Mouse (Mus musculus): ENCODE data around the gene Gm15448. TPM values are rescaled to one million over a fixed set of nuclear protein-coding genes. Genes with fewer than 3 reads are reported as not detected.
"Not testable (repeated sequence)": the region's sequence is repeated elsewhere in the genome, so short reads cannot be mapped to it uniquely, and the experiment has no call there.

Gm15448 gene
- not detected in 2 replicates for polyA plus RNA-seq (2012; rRNA removed)
- not detected in 2 replicates for polyA plus RNA-seq (2014; fragmentation: Nextera tagmentation; extraction: Ambion mirVana)

DNA sequence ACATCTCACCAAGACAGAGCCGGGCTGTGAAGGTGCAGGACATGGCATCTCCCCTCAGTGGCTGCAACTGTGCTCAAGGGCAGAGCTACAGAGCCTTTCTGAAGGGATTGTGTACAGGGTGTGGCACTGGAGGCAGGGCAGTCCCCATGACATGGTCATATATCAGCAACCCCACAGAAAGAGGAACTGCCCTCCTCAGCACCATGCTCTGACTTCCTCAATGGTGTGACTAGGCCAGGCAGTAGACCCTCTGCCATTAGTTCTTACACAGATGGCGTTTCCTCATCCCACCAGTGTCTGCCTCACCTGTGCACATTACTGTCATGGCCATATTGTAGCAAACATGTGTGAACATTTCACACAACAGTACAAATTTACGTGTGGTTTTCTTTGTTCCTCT, at the start of gene Gm15448:
TSS of gene Gm15448 (minus strand) at position 89 of the 400 bp plus-strand sequence.
- H3K4me3 ChIP-seq (replicated peaks; ENCODE audit: low read length); DNase-seq (ENCODE audit: low spot score); H3K9ac ChIP-seq (ENCODE audit: low read depth, low read length, severe bottlenecking); H3K27me3 ChIP-seq (ENCODE audit: control insufficient read depth, insufficient read depth, low read length); H3K27ac ChIP-seq (replicated peaks; ENCODE audit: low read depth, low read length); H3K4me1 ChIP-seq (ENCODE audit: control insufficient read depth, insufficient read depth, low read length); H3K4me2 ChIP-seq (replicated peaks; ENCODE audit: low read depth, low read length, severe bottlenecking); H3K36me3 ChIP-seq (ENCODE audit: control insufficient read depth, insufficient read depth, low read length); H3K9me3 ChIP-seq (ENCODE audit: control insufficient read depth, low read length); ATAC-seq (ENCODE audit: low FRiP score, low read depth): not testable (repeated sequence)
- WGBS = 58% methylated on average over 1 of the region's 3 CpGs

DNA sequence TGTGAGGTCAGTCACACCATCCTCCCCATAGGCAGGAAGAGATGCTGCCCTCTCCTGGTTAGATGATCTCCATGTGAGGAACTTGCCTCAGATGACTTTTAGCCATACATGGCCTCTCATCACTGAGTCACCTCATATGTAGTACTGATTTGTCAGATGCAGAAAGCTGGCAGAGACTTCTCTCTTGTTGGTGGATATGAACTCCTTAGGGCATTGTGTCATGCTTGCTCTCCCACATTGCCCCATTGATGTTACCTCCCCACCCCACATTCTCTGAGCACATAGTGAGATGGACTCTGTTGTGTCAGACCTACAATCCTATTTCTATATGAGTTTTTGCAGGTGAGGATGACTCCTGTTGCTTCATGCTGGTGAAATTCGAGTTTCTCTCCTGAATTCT, 49.5 kb upstream of the Gm15448 start:
- not testable (repeated sequence) for H3K9ac ChIP-seq (ENCODE audit: low read depth, low read length, severe bottlenecking); H3K4me1 ChIP-seq (ENCODE audit: control insufficient read depth, insufficient read depth, low read length); H3K4me3 ChIP-seq (replicated peaks; ENCODE audit: low read length); ATAC-seq (ENCODE audit: low FRiP score, low read depth); H3K4me2 ChIP-seq (replicated peaks; ENCODE audit: low read depth, low read length, severe bottlenecking); H3K9me3 ChIP-seq (ENCODE audit: control insufficient read depth, low read length); H3K27me3 ChIP-seq (ENCODE audit: control insufficient read depth, insufficient read depth, low read length); H3K27ac ChIP-seq (replicated peaks; ENCODE audit: low read depth, low read length); DNase-seq (ENCODE audit: low spot score); H3K36me3 ChIP-seq (ENCODE audit: control insufficient read depth, insufficient read depth, low read length)
- no CpG with 5 or more reads among the region's 1 CpGs for WGBS

GRCm38 (mm10) chr7:3844951-3845350, 19.5 kb upstream of the Gm15448 start, which contains the start of gene Pira2:
Gene Pira2 (minus strand): TSS chr7:3845051.
- not testable (repeated sequence) for H3K27ac ChIP-seq (replicated peaks; ENCODE audit: low read depth, low read length); H3K4me3 ChIP-seq (replicated peaks; ENCODE audit: low read length); H3K27me3 ChIP-seq (ENCODE audit: control insufficient read depth, insufficient read depth, low read length); ATAC-seq (ENCODE audit: low FRiP score, low read depth); DNase-seq (ENCODE audit: low spot score); H3K9ac ChIP-seq (ENCODE audit: low read depth, low read length, severe bottlenecking); H3K36me3 ChIP-seq (ENCODE audit: control insufficient read depth, insufficient read depth, low read length); H3K9me3 ChIP-seq (ENCODE audit: control insufficient read depth, low read length); H3K4me2 ChIP-seq (replicated peaks; ENCODE audit: low read depth, low read length, severe bottlenecking); H3K4me1 ChIP-seq (ENCODE audit: control insufficient read depth, insufficient read depth, low read length)
- WGBS = no CpG with 5 or more reads among the region's 2 CpGs

GRCm38 (mm10) chr7:3837854-3838253, 12.4 kb upstream of the Gm15448 start:
- not testable (repeated sequence) for H3K27me3 ChIP-seq (ENCODE audit: control insufficient read depth, insufficient read depth, low read length); H3K9me3 ChIP-seq (ENCODE audit: control insufficient read depth, low read length); H3K4me1 ChIP-seq (ENCODE audit: control insufficient read depth, insufficient read depth, low read length); H3K9ac ChIP-seq (ENCODE audit: low read depth, low read length, severe bottlenecking); H3K36me3 ChIP-seq (ENCODE audit: control insufficient read depth, insufficient read depth, low read length); H3K4me2 ChIP-seq (replicated peaks; ENCODE audit: low read depth, low read length, severe bottlenecking); H3K27ac ChIP-seq (replicated peaks; ENCODE audit: low read depth, low read length); ATAC-seq (ENCODE audit: low FRiP score, low read depth); H3K4me3 ChIP-seq (replicated peaks; ENCODE audit: low read length); DNase-seq (ENCODE audit: low spot score)
- WGBS = no CpG with 5 or more reads among the region's 1 CpGs

GRCm38 (mm10) chr7:3830633-3831032, 5.1 kb upstream of the Gm15448 start:
- not testable (repeated sequence) for H3K27ac ChIP-seq (replicated peaks; ENCODE audit: low read depth, low read length); DNase-seq (ENCODE audit: low spot score); ATAC-seq (ENCODE audit: low FRiP score, low read depth); H3K36me3 ChIP-seq (ENCODE audit: control insufficient read depth, insufficient read depth, low read length); H3K4me1 ChIP-seq (ENCODE audit: control insufficient read depth, insufficient read depth, low read length); H3K27me3 ChIP-seq (ENCODE audit: control insufficient read depth, insufficient read depth, low read length); H3K9ac ChIP-seq (ENCODE audit: low read depth, low read length, severe bottlenecking); H3K9me3 ChIP-seq (ENCODE audit: control insufficient read depth, low read length); H3K4me3 ChIP-seq (replicated peaks; ENCODE audit: low read length); H3K4me2 ChIP-seq (replicated peaks; ENCODE audit: low read depth, low read length, severe bottlenecking)

DNA sequence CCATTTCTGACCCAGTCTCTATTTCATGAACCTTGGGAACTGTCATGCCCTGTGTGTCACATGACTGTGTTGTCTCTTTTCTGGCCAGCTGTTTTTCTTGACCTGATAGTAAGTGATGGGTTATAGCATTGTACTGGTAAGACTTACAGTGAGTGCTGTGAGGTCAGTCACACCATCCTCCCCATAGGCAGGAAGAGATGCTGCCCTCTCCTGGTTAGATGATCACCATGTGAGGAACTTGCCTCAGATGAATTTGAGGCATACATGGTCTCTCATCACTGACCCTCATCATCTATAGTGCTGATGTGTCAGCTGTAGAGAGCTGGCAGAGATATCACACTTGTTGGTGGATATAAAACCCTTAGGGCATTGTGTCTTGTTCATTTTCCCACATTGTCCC, 13.6 kb downstream of the Gm15448 start:
- H3K27ac ChIP-seq (replicated peaks; ENCODE audit: low read depth, low read length); DNase-seq (ENCODE audit: low spot score); ATAC-seq (ENCODE audit: low FRiP score, low read depth); H3K4me2 ChIP-seq (replicated peaks; ENCODE audit: low read depth, low read length, severe bottlenecking); H3K27me3 ChIP-seq (ENCODE audit: control insufficient read depth, insufficient read depth, low read length); H3K4me3 ChIP-seq (replicated peaks; ENCODE audit: low read length); H3K36me3 ChIP-seq (ENCODE audit: control insufficient read depth, insufficient read depth, low read length); H3K4me1 ChIP-seq (ENCODE audit: control insufficient read depth, insufficient read depth, low read length); H3K9me3 ChIP-seq (ENCODE audit: control insufficient read depth, low read length); H3K9ac ChIP-seq (ENCODE audit: low read depth, low read length, severe bottlenecking): not testable (repeated sequence)

GRCm38 (mm10) chr7:3802935-3803334, 22.6 kb downstream of the Gm15448 start:
- DNase-seq (ENCODE audit: low spot score); H3K4me1 ChIP-seq (ENCODE audit: control insufficient read depth, insufficient read depth, low read length); H3K4me3 ChIP-seq (replicated peaks; ENCODE audit: low read length); H3K4me2 ChIP-seq (replicated peaks; ENCODE audit: low read depth, low read length, severe bottlenecking); H3K27ac ChIP-seq (replicated peaks; ENCODE audit: low read depth, low read length); H3K36me3 ChIP-seq (ENCODE audit: control insufficient read depth, insufficient read depth, low read length); ATAC-seq (ENCODE audit: low FRiP score, low read depth); H3K27me3 ChIP-seq (ENCODE audit: control insufficient read depth, insufficient read depth, low read length); H3K9ac ChIP-seq (ENCODE audit: low read depth, low read length, severe bottlenecking); H3K9me3 ChIP-seq (ENCODE audit: control insufficient read depth, low read length): not testable (repeated sequence)
- 83% methylated on average over 4 of the region's 4 CpGs for WGBS

DNA sequence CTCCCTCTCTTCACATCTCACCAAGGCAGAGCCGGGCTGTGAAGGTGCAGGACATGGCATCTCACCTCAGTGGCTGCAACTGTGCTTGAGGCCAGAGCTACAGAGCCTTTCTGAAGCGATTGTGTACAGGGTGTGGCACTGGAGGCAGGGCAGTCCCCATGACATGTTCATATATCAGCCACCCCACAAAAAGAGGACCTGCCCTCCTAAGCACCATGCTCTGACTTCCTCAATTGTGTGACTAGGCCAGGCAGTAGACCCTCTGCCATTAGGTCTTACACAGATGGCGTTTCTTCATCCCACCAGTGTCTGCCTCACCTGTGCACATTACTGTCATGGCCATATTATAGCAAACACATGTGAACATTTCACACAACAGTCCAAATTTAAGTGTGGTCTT, 25.5 kb downstream of the Gm15448 start:
- H3K4me3 ChIP-seq (replicated peaks; ENCODE audit: low read length); H3K9me3 ChIP-seq (ENCODE audit: control insufficient read depth, low read length); H3K4me2 ChIP-seq (replicated peaks; ENCODE audit: low read depth, low read length, severe bottlenecking); ATAC-seq (ENCODE audit: low FRiP score, low read depth); H3K27me3 ChIP-seq (ENCODE audit: control insufficient read depth, insufficient read depth, low read length); DNase-seq (ENCODE audit: low spot score); H3K9ac ChIP-seq (ENCODE audit: low read depth, low read length, severe bottlenecking); H3K36me3 ChIP-seq (ENCODE audit: control insufficient read depth, insufficient read depth, low read length); H3K4me1 ChIP-seq (ENCODE audit: control insufficient read depth, insufficient read depth, low read length); H3K27ac ChIP-seq (replicated peaks; ENCODE audit: low read depth, low read length): not testable (repeated sequence)
- WGBS = 71% methylated on average over 2 of the region's 3 CpGs

DNA sequence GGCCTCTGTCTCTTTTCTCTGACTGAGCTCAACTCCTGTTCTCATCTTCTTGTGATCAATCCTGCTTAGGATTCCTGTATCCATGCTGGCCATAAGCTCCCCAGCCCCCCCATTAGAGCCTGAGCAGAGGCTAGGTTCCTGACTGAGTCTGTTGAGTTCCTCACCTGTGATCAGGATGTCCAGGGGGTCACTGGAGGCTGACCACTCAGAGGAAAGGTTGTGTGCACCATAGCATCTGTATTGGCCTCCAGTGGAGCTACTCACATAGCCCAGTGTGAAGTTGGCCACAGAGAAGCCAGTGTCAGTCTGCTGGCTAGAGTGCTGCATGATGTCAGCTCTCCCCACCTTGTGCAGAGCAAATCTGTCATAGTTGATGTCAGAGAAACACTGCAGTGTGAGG, 29.2 kb downstream of the Gm15448 start:
- not testable (repeated sequence) for H3K27ac ChIP-seq (replicated peaks; ENCODE audit: low read depth, low read length); H3K4me2 ChIP-seq (replicated peaks; ENCODE audit: low read depth, low read length, severe bottlenecking); ATAC-seq (ENCODE audit: low FRiP score, low read depth); H3K36me3 ChIP-seq (ENCODE audit: control insufficient read depth, insufficient read depth, low read length); H3K27me3 ChIP-seq (ENCODE audit: control insufficient read depth, insufficient read depth, low read length); H3K9me3 ChIP-seq (ENCODE audit: control insufficient read depth, low read length); DNase-seq (ENCODE audit: low spot score); H3K9ac ChIP-seq (ENCODE audit: low read depth, low read length, severe bottlenecking); H3K4me1 ChIP-seq (ENCODE audit: control insufficient read depth, insufficient read depth, low read length); H3K4me3 ChIP-seq (replicated peaks; ENCODE audit: low read length)
